Mouse (Mus musculus) adrenal gland, postnatal 14 days (tissue): ENCODE measurements at regions not wholly inside any gene's neighbourhood (a gene's known extent, or its start where the extent isn't known, plus 50 kb on each side); places are given as distances from the start of the nearest gene placed in this dataset.

Experiments used
- DNase-seq: peaks from one replicate; pipeline ENCODE4 v3.0.0; 2021; ENCODE audit warnings: mixed read lengths

GRCm38 (mm10) chr17:65193341-65193740 is 347.2 kb downstream of the Tmem232 start:
- no peak for DNase-seq

- DNase-seq: no peak
Observed at GRCm38 (mm10) chr17:65192432-65193059, 348.0 kb downstream of the Tmem232 start.

- DNase-seq: no peak
Observed at GRCm38 (mm10) chr17:65190839-65191591, 349.6 kb downstream of the Tmem232 start.

- no peak for DNase-seq
Observed at GRCm38 (mm10) chr17:65181164-65181563, 345.3 kb upstream of the 4930583I09Rik start.

GRCm38 (mm10) chr17:65175770-65176169 is 339.9 kb upstream of the 4930583I09Rik start:
- DNase-seq: no peak

GRCm38 (mm10) chr17:65174114-65174513 is 338.2 kb upstream of the 4930583I09Rik start:
- DNase-seq: no peak

GRCm38 (mm10) chr17:65173236-65173635 is 337.4 kb upstream of the 4930583I09Rik start:
- DNase-seq: no peak

- DNase-seq: no peak
Observed at GRCm38 (mm10) chr17:65170691-65171090, 334.8 kb upstream of the 4930583I09Rik start.

- no peak for DNase-seq
Observed at GRCm38 (mm10) chr17:65169981-65170617, 334.2 kb upstream of the 4930583I09Rik start.

GRCm38 (mm10) chr17:65146376-65146775 is 310.5 kb upstream of the 4930583I09Rik start:
- peak; percentile 48 for DNase-seq

- peak; percentile 12 for DNase-seq
Observed at GRCm38 (mm10) chr17:65114651-65115050, 278.8 kb upstream of the 4930583I09Rik start.

- DNase-seq: no peak
Observed at GRCm38 (mm10) chr17:65113121-65113520, 277.2 kb upstream of the 4930583I09Rik start.

- no peak for DNase-seq
Observed at GRCm38 (mm10) chr17:65105622-65106021, 269.8 kb upstream of the 4930583I09Rik start.

- no peak for DNase-seq
Observed at GRCm38 (mm10) chr17:65101157-65101556, 265.3 kb upstream of the 4930583I09Rik start.

GRCm38 (mm10) chr17:65082249-65082648 is 246.4 kb upstream of the 4930583I09Rik start:
- DNase-seq: no peak

GRCm38 (mm10) chr17:65081779-65082086 is 245.9 kb upstream of the 4930583I09Rik start:
- no peak for DNase-seq

GRCm38 (mm10) chr17:65081072-65081778 is 245.4 kb upstream of the 4930583I09Rik start:
- peak; percentile 4 for DNase-seq

- no peak for DNase-seq
Observed at GRCm38 (mm10) chr17:65074878-65075277, 239.0 kb upstream of the 4930583I09Rik start.

GRCm38 (mm10) chr17:65071114-65071513 is 235.2 kb upstream of the 4930583I09Rik start:
- DNase-seq: peak; percentile 36

GRCm38 (mm10) chr17:65066135-65066534 is 230.3 kb upstream of the 4930583I09Rik start:
- DNase-seq: no peak

GRCm38 (mm10) chr17:65056059-65056458 is 220.2 kb upstream of the 4930583I09Rik start:
- no peak for DNase-seq

GRCm38 (mm10) chr17:65049860-65050482 is 214.1 kb upstream of the 4930583I09Rik start:
- peak; percentile 3 for DNase-seq
